ENCODE assay signal across 8 mouse cellular contexts in genomic region chr1:194839230-194839910, GRCm38 (mm10).
DNase-seq lines count a peak whose midpoint lies in the region; ATAC-seq and TF ChIP-seq lines count a peak whose summit lies in the region.

No protein-coding gene starts in this region.

- no peaks in the 10 kb centered on the region for H3K4me1 ChIP-seq in midbrain, postnatal 0 days (ENCODE audit: insufficient read depth, low read length)
- H3K4me1 ChIP-seq in midbrain, embryonic 10.5 days = no peaks in the 10 kb centered on the region

- H3K4me3 ChIP-seq in midbrain, postnatal 0 days (ENCODE audit: low read depth, low read length) = no peak overlapping the region
- no peak overlapping the region for H3K4me3 ChIP-seq in midbrain, embryonic 10.5 days

- WGBS in midbrain, postnatal 0 days = 36% methylated on average over 1 of the region's 1 CpGs
- WGBS in midbrain, embryonic 10.5 days = 25% methylated on average over 1 of the region's 1 CpGs

- H3K9me3 ChIP-seq in midbrain, postnatal 0 days (ENCODE audit: low read length) = no peaks in the 10 kb centered on the region
- no peaks in the 10 kb centered on the region for H3K9me3 ChIP-seq in midbrain, embryonic 10.5 days (replicated peaks)

- no peak overlapping the region for H3K9ac ChIP-seq in midbrain, postnatal 0 days (replicated peaks; ENCODE audit: low read length, poor library complexity, severe bottlenecking)

- H3K27me3 ChIP-seq in midbrain, postnatal 0 days (ENCODE audit: insufficient read depth, low read length) = no peaks in the 10 kb centered on the region
- no peaks in the 10 kb centered on the region for H3K27me3 ChIP-seq in midbrain, embryonic 10.5 days (ENCODE audit: low read depth, poor library complexity, severe bottlenecking)

- no peak for DNase-seq in frontal cortex, postnatal 14 days (ENCODE audit: low spot score in 2 of 2)
- DNase-seq in midbrain, postnatal 0 days (ENCODE audit: low spot score) = peak; percentile 69
- no peak for DNase-seq in midbrain, embryonic 10.5 days (ENCODE audit: low spot score)
- peak; percentile 7 for DNase-seq in cerebellum, adult 11 months
- DNase-seq in kidney, postnatal 36 days = peak; percentile 40 to 60
- no peak for DNase-seq in c-Kit-positive CD71-positive TER-119-positive erythroid progenitor cells, embryonic 14.5 days (ENCODE audit: low spot score)

- TF ChIP-seq CTCF in midbrain, postnatal 0 days (IDR thresholded peaks at IDR 0.05) = peak; percentile 77

- peak; percentile 93 for ATAC-seq in frontal cortex, adult (ENCODE audit: low TSS enrichment)
- ATAC-seq in midbrain, postnatal 0 days (ENCODE audit: low FRiP score) = no peak
- ATAC-seq in megakaryocyte progenitor cell, adult 5-6 weeks (replicated peaks; ENCODE audit: poor library complexity) = peak; percentile 90

- H3K36me3 ChIP-seq in midbrain, postnatal 0 days (ENCODE audit: insufficient read depth, low read length) = no peaks in the 10 kb centered on the region
- no peaks in the 10 kb centered on the region for H3K36me3 ChIP-seq in midbrain, embryonic 10.5 days

- H3K4me2 ChIP-seq in midbrain, postnatal 0 days (ENCODE audit: low read depth, low read length, poor library complexity, severe bottlenecking) = no peak overlapping the region

- no peak overlapping the region for H3K27ac ChIP-seq in midbrain, postnatal 0 days (ENCODE audit: low read depth, low read length)
- H3K27ac ChIP-seq in midbrain, embryonic 10.5 days (replicated peaks) = no peak overlapping the region

Comparison
In these comparisons a context has a peak if more than half of its experiments do, and no peak if none do; other contexts are left out.
1. DNase-seq: peak in midbrain, postnatal 0 days (single experiment), cerebellum, adult 11 months (single experiment) and kidney, postnatal 36 days (2 of 2); none in frontal cortex, postnatal 14 days (0 of 2), midbrain, embryonic 10.5 days (single experiment) and c-Kit-positive CD71-positive TER-119-positive erythroid progenitor cells, embryonic 14.5 days (single experiment).